Mouse (Mus musculus): ENCODE data around the gene Ncbp3.

Ncbp3 gene

DNA sequence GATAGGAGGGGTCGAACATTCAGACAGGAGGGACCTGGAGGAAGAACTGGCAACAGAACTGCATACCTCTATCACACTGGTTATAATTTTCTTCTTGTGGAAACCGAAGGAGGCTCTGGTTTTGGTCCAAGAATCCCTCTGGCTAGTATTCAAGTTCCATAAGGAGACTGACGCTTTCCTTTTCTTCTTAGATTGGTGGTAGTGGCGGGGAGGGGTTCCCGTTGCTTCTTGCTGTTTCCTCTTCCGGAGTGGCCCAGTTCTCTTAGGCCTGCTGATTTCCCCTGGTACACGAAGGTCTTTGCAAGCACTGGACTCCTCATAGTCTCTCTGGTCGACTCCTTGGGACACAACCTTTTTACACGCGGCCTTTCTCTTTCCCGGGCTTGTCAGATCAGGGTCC is 89.5 kb downstream of the Ncbp3 start:
- no peak for DNase-seq (ENCODE audit: low read depth, low spot score)

DNA sequence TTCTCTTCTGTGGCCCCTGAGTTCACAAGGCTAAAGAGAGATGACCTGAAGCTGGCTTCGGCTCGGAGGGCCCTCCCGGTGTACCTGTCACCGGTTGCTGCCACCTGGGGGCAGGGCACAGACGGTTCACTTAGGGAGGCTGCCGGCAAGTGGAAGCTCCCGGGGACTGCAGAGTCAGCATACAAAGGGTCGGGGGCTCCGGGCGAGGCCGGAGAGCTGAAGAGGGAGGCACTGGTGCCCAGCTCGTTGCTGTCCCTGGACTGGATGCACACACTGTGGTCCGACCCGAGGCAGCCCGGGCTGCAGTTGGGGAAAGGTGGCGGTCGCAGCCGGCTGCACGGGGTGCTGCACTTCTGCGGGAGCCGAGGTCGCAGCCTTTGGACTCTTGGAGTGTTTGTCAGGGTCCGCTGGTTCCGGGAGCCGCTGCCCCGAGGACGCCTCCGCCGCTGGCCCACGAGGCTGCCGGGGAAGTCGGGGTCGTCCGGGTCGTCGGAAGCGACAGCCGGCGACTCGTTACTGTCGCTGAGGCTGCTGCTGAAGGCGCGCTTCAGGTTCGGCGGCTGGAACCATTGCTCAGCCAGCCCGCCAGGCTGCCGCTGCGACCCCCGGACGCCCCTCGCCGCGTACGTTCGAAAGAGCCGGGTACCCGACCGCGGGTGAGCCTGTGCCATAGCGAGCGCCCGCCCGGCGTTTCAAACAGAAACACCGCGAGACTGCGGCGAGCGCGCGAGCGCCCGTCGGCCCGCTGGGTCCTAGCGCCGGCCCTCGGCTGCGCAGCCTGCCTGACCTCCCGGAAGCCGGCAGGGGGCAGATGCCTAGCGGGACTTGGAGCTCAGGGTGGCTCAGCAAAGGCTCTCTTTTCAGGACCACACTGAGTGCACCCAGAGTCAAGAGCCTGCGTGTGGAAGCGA is 90.3 kb downstream of the Ncbp3 start, which contains the start of gene Haspin:
Haspin (minus strand) TSS at position 704 of the 911 bp plus-strand sequence.
- peak; percentile 85 for DNase-seq (ENCODE audit: low read depth, low spot score)
